Mouse (Mus musculus) common myeloid progenitor, adult 5-6 weeks (primary cell): ENCODE measurements around the gene Fgfr2. TPM values are rescaled to one million over a fixed set of nuclear protein-coding genes. Genes with fewer than 3 reads are reported as not detected.
A peak's percentile ranks its signal among the peaks of the same experiment; 100 is the strongest.

Experiments
- ATAC-seq: replicated peaks from 2 replicates; pipeline ENCODE4 v1.8.0; 2016; ENCODE audit warnings: low read depth, mild to moderate bottlenecking, moderate TSS enrichment, inconsistent platforms; ENCODE audit not compliant: poor library complexity, severe bottlenecking
- total RNA-seq: library from RNA; stranded (forward); fragments of 200-1000, 187-1606 nt; gene quantifications from 2 replicates; pipeline ENCODE4 v1.2.3, GENCODE M21; 2017

Fgfr2 gene
- total RNA-seq, 1 experiment from 2014 or later: not detected

DNA sequence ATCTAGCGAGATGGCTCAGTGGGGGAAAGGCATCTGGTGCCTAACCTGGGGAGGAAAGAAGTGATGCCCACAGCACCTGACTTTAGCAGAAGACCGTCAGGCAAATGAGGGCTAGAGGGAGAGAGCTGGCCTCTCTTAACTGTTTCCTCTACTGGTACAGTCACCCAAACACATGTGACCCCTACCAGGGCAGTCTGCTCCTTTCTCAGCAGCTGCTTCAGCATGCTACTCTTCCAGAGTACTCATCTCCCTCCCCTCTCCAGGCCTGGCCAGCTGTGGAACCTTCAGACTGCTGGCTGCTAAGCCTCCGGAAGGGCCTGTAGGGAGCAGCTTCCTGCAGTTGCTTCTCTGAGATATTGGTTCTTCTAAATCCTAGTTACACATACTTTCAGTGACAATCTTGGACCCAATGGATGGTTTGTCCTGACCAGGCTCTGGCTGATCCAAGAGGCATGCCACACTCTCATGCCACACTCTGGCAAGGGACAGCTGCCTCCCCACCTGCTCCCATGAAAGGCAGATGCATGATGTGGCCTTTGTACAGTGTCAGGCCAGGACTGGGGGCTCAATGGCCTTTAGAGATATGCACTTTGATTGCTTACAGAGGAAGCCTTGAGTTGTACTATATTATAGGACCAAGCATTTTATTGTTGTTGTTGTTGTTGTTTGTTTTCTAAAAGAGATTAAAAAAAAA is 374.9 kb downstream of the Fgfr2 start:
- no peak for ATAC-seq

DNA sequence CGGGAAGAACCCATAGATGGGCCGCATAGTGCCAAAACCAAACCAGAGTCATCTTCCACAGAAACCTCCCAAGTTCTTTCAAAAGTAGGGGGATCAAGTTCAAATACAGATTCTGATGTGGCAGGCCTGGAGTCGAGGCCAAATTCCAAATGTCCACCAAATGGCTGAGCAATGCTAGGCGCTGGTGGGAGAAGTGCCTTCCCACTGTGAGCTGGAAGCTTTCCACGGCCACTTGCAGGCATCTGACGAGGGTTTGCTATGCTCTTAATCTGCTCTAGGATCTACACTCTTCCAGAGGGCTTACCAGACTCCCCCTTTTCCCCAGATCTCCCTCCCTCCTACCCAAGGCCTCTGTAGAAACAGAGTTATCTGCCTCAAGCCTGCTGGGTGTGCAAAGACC is 376.1 kb downstream of the Fgfr2 start:
- ATAC-seq: no peak

DNA sequence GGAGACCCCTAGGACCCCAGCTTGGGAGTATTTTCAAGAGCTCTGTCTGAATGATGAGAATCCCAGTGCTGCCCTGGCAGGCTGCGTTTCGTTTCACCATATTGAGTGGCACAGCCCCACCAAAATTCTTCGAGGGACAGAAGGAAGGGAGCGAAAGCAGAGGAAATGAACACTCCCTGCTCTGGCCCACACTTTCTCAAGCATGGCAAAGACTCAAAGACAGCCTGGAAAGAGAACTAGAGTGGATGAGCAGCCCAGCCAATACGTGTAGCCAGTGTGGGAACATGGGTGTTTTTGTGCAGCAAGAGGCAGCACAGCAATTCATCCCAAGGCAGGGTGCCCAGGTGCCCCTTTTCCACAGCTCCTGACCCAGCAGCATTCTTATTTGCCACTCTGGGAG is 380.2 kb downstream of the Fgfr2 start:
- ATAC-seq: no peak

DNA sequence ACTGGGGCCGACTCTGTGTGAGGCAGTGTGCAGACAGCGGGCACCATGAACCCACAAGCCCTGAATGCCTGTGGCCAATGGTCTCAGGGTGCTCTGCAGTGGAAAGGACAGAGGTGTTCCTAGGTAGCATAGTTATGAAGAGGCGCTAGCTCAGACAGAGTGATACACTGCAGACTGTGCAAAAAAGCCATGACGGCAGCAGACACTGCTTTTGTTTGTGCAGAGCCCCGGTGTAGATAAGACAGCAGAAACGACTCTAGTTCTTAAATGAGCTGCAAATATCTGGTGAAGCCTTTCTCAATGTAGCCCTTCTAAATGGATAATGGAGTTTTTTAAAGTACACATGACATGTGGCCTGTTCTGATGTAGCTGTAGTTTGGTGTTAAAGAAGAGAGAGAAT is 383.3 kb downstream of the Fgfr2 start:
- no peak for ATAC-seq

DNA sequence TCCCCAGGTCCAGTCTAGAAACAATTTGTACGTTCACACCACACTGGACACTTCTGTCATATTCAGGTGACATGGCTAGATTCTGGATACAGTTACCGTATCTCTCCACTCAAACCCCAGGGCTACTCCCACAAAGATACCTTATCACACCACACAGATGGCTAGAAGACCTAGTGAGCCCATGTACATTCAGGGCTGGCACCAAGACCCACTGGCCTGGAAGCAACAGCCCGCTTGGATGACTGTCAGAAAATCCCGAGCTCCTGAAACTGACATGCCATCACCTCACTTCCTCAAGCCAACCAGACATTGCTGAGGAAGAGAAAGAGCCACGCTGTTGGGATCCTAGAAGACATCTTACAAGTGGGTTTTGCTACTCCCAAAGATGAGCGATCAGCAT is 384.3 kb downstream of the Fgfr2 start:
- ATAC-seq: no peak

DNA sequence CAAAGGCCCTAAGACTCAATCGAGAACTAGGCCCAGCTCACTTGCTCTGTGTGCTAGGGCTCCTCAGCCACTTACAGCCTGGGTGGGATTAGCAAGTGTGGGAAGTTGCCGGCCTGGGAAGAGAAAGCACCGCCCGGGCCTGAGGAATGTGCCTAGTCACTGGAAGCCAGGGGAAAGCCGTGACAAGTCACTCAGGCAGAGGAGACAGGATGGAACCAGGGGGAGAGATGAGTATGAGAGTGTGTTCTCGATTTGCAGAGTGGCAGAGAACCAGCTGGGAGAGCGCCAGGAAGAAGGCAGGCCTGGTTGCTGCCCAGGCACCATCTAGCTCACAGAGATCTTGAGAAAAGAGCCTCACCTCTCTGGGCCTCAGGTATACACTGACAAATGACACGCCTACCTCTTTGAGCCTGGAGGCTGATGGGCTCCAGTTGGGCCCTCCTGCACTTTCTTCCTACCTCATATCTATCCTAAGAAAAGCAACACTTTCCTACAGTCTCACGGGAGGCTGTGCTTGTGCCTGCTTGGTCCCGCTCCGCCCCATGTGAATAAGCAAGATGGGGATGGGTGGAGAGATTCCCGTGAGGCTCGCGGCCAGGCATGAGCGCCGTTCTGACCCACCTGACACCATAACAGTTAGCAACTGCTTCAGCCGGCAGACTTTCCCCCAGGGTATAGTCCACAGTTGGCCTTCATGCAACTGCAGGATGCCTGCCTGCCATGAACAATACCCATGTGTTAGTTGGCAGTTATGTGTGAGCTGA is 386.9 kb downstream of the Fgfr2 start:
- no peak for ATAC-seq

DNA sequence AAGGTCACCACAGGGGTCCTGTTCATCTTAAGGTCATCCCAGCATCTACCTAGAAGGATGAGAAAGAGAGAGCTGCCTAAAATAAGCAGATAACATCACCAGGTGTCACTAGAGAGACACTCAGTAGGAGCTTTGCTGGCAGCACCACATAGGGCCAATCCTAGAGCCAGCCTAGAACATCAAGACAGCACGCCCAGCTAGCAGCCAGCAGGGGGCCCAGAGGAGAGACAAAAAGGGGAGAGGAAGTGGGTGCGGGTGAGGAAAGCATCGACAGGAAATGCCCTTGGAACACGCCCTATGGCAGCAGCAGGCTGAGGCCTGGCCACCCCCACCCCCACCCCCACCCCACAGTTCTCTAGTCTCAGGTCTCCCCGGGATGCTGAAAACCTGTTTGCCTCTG is 388.0 kb downstream of the Fgfr2 start:
- ATAC-seq: peak; percentile 97

DNA sequence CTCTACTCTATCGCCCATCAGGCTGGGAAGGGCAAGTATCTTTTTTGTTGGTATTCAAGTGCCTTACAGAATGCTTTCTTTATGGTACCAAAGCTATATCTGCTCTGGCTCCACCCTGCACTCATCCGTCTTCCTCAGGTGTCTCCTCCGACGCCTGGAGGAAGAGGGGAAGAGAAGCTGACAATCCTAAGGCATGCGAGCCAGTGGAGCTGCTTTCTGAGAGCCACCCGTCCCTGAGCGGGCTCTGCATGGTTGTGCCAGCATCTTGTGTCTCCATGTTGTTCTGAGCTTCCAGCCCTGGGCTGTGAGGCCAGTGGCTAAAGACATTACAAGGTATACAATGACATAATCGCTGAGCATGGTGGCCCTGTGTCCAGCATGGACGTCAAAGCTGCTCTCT is 388.9 kb downstream of the Fgfr2 start:
- no peak for ATAC-seq

DNA sequence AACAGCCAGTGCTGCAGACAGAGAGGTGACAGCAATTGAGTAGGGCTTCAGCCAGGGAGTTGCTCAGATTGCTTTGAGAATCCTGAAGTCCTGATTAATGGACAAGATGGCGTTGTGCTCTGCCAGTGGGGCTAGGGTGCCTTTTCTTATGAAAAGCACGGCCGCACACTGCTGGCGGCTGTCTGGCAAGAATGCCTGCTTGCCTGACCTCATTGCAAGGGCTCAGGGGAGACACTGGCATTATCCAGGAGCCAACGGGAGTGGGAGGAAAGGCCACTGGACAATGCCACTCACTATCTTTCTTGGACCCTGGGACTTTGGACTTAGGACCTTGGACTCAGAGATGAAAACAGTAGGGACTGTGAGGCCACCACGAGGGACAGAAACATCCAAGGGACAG is 389.6 kb downstream of the Fgfr2 start:
- ATAC-seq: no peak

DNA sequence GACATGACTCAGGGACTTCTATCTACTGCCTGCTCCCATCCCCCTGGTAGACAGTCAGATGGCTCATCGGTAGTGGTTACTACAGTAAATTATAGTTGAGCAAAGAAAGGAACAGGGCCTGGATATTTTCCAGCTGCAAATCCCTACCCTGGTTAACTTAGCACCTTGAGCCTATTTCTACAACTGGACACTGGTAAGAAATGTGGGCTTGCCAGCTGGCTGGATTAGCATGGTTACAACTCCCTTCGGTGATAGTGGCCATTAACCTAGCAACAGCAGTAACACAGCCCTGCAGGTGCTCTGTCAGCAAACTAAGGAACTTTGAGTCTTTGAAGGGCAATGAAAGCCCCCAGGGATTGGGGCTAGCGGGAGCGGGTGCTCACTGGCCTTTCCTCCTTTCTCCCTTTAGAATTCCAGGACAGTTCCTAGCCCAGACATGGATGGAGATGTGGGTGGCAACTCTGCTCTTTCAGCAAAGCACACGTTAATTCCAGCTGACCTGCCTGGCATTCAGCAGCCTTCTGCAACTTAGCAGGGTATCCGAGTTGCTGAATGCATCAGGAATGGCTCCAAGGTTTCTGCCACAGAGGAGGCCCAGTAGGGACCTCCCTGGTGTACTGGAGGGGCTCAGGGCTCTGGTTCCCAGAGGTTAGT is 390.9 kb downstream of the Fgfr2 start:
- no peak for ATAC-seq

DNA sequence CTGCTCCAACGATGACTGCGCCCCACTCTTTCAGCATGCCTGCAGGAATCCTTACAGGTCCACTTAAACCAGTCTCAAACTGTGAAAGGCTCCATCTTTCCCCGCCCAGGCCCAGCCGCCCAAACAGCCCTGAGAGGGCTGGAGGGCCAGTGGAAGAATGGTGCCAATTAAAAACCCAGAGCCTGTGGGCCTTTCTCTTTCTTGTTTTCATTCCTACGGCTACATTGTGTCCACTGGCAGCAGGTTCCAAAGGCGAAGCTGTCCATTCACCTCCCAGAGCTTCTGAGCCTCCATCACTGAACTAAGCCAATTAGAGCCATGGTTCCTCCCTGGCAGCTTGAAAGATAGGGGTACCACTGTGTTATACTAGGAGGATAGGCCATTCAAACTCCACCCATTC is 391.6 kb downstream of the Fgfr2 start:
- no peak for ATAC-seq

DNA sequence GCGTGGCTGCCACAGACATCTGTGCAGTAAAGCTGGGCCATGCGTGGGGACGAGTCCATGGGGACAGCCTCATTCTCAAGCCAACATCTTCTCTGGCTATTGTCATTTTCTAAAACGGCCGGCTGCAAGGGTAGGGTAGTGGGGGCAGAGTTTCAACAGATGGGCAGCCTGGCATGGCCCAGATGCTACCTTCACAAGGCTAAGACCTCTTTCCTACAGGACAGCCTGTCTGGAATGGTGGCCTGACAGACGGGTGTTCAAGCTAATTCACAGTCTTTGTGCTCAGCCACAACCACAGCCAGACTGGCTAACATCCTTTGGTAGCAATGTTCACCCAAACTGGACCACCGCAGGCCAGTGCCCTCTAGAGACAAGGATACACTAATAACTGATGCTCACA is 392.6 kb downstream of the Fgfr2 start:
- ATAC-seq: no peak

DNA sequence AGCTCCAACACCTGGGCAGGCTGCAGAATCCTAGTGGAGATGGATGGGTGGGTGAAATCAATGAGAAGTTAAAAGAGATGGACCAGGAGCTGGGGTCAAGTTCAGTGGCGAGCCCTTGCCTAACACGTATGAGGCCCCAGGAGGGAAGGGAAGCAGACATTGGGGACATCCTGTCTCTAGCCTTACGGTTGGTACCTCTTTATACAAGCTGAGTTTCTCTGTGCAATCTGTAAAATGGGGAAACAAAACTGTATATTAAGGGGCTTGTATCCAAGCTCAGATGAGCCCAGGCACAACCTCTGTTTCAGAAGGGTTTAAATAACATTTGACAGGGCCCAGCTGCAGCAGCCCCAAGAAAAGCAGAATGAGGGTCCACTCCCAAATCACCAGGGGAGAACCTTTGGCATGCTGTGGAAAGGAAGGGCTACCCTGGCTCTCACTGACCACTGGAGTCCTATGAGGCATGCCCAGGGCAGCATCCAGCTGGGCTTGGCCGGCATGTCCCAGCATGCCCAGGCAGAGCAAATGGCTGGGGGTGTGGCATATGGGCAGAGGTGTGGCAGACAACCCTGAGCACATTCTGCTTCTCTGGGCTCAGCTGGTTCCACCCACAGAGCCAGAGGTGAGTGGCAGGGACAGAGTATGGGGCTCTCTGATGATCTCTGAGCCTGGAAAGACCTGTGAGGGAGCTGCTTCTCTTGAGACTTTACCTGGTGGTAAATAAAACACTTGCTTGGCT is 393.9 kb downstream of the Fgfr2 start:
- 0 out of 2 replicates have a peak, but pooled peaks have one; percentile 7 for ATAC-seq

DNA sequence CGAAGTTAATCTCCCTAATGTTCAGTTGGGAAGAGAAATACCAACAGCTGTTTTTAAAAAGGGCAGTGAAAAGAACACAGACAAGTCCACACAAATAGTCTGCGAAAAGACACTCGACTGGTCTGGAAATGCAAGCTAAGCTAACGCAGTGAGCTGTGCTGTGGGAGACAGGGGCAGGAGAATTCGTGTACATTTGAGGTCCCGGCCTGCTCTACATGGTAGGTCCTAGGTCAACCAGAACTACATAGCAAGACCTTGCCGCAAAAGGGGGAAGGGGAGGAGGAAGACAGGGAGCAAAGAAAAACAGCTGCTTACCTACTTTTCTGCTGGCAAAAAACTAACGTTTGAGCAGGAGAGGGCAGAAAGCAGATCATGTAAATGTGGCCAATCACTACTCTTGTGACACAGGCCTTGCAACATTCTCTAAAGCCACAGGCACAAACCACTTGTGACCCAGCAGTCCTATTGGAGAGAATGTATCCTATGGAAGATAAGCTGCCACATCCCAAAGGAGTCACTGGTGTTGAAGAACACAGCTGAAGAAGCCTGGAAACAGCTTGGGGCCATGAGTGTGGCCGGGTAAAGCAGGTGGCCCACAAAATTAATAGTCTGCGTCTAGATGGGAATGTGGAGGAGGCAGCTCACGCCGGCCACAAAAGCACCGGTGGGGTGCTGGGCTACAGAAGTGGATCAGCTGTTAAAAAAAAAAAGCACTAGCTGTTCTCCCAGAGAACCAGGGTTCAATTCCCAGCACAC is 396.9 kb downstream of the Fgfr2 start:
- 0 out of 2 replicates have a peak, but pooled peaks have one; percentile 8 for ATAC-seq

DNA sequence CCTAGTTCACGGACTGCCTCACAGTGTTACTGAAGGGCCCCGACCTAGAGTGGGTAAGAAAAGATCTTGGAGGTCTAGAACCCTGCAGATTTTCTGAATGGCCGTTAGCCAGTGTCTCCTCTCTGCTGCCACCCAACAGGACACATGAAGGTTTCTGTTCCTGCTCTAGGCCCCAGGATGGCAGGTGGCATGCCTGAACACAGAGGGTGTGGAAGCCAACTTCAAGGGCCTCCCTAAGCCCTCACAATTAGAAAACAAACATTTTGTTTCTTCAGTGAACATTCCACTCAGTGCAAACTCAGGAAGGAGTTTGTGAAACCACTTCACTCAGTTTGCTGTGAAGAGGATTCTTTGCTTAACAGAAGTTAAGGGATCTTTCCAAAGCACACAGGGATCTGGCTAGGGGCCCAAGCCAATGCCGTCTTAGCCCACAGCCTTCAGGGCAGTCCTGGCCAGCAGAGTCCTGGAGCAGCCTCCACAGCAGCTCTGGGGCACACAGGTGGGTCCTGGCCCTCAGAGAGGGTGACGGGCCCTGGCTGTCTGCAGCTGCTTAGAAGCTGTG is 398.6 kb downstream of the Fgfr2 start:
- 0 out of 2 replicates have a peak, but pooled peaks have one; percentile 14 for ATAC-seq

DNA sequence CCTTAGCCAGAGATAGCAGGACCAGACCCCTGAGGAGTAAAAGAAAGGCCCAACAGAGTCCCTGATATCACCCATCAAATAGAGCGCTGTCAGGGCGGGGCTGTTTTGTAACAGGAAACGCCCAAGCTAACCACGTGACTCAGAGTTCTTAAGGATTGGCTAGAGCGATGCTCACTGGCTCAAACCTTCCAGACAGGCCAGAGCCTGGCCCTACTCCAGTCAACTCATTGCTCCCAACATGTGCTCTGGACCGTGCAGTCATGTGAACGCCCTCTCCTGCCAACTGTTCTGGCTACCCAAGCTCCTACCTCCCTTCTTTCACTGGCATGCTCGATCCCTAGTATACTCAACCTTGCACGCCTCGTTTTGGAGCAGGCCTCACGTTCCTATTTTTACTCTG is 399.2 kb downstream of the Fgfr2 start:
- ATAC-seq: peak; percentile 53

DNA sequence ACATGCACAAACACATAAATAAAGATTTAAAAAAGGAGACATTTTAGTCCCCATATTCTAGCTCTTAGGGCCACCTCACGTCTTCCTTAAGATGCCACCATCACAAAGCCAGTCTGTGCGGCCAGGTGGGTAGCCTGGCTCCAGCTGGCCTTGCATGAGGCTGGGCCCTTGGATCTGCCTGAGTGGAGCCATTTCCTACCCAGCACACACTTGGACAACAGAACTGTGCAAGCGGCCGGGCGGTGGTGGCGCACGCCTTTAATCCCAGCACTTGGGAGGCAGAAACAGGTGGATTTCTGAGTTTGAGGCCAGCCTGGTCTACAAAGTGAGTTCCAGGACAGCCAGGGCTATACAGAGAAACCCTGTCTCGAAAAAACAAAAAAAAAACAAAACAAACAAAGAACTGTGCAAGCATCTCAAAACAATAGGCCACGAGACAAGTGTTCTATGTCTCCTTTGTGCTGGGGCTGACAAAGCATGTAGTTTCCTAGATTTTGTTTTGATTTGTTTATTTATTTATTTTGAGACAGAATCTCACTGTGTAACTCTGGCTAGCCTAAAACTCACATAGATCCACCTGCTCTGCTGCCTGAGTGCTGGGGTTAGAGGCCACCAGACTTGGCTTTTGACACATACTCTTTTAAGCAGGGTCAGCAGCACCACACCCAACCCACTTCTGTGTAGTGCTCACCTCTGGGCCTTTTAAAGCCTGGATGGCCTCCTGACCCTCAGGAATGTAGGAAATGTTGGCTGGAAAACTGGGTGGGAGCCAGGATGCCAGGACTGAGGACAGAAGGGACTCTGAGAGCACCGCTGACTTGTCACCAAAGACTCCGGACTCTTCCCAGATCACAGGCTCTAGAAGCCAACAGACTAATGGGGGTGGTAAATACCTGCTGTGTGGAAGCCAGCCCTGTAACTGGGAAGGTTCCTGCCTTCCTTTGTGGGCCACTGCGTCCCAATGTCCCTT is 400.5 kb downstream of the Fgfr2 start:
- ATAC-seq: no peak

DNA sequence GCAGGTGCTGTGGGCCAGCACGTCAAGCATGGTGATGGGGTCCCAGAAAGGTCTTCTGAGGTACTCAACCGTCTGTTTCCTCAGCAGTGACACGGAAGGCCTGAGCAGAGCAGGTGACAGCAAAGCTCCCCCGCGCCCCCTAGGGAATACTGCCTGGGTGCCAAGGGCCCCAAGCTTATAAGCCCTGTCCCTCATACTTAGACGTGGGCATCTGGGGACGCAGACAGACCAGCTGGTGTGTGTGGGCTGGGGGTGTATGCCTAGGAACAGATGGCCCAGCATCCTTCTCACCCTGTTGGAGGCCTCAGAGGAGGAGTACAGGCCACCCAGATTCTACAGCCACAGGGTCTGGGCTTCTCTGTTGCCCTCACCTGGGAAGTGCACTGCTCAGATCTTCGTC is 402.6 kb downstream of the Fgfr2 start:
- ATAC-seq: no peak
